Mouse (Mus musculus) ES-Bruce4 (cell line): ENCODE results near the gene Kcnd3. TPM values are rescaled to one million over a fixed set of nuclear protein-coding genes. Genes with fewer than 3 reads are reported as not detected.
"Not testable (repeated sequence)": the region's sequence is repeated elsewhere in the genome, so short reads cannot be mapped to it uniquely, and the experiment has no call there.

Experiments
- H3K27ac ChIP-seq: 2 replicates; pipeline ENCODE4 v1.5.1; 2012; ENCODE audit warnings: low read length, inconsistent platforms; ENCODE audit not compliant: insufficient read depth
- H3K27me3 ChIP-seq: 2 replicates; pipeline ENCODE4 v1.6.1; 2012; ENCODE audit warnings: mild to moderate bottlenecking, low read length, inconsistent platforms; ENCODE audit not compliant: control insufficient read depth, poor library complexity, insufficient read depth, severe bottlenecking
- H3K36me3 ChIP-seq: 2 replicates; pipeline ENCODE4 v1.6.1; 2012; ENCODE audit warnings: inconsistent platforms, mild to moderate bottlenecking, low read length, moderate library complexity; ENCODE audit not compliant: control insufficient read depth, poor library complexity, insufficient read depth, severe bottlenecking
- H3K4me1 ChIP-seq: one replicate; pipeline ENCODE4 v1.8.1; 2011; ENCODE audit warnings: low read length; ENCODE audit not compliant: control insufficient read depth, insufficient read depth
- H3K4me3 ChIP-seq: 2 replicates; pipeline ENCODE4 v1.5.1; 2011; ENCODE audit warnings: low read depth, mild to moderate bottlenecking, low read length
- H3K9ac ChIP-seq: 2 replicates; pipeline ENCODE4 v1.6.1; 2012; ENCODE audit warnings: low read depth, mild to moderate bottlenecking, inconsistent platforms; ENCODE audit not compliant: poor library complexity, severe bottlenecking
- H3K9me3 ChIP-seq: replicated peaks from 2 replicates; pipeline ENCODE4 v1.6.1; 2012; ENCODE audit warnings: mild to moderate bottlenecking, low read length, inconsistent platforms; ENCODE audit not compliant: control insufficient read depth, poor library complexity, insufficient read depth, severe bottlenecking
- CTCF ChIP-seq: IDR thresholded peaks from one replicate; pipeline ENCODE4 v1.8.1; 2011; ENCODE audit warnings: low read depth, low read length
- EP300 ChIP-seq: IDR thresholded peaks from 2 replicates; pipeline ENCODE4 v1.6.1; 2011; ENCODE audit warnings: low read depth, low read length; ENCODE audit not compliant: insufficient read depth
- POLR2A ChIP-seq: IDR thresholded peaks from one replicate; pipeline ENCODE4 v1.8.1; 2011; ENCODE audit warnings: low read length; ENCODE audit not compliant: insufficient read depth
- polyA plus RNA-seq: library from polyadenylated mRNA; stranded (reverse); fragments of >200 nt; gene quantifications from 2 replicates; pipeline ENCODE4 v1.2.4, GENCODE M21; 2011; ENCODE audit warnings: low read depth; ENCODE audit not compliant: missing spikeins, insufficient read depth, insufficient read length

The Kcnd3 gene
- polyA plus RNA-seq, 1 experiment = not detected

DNA sequence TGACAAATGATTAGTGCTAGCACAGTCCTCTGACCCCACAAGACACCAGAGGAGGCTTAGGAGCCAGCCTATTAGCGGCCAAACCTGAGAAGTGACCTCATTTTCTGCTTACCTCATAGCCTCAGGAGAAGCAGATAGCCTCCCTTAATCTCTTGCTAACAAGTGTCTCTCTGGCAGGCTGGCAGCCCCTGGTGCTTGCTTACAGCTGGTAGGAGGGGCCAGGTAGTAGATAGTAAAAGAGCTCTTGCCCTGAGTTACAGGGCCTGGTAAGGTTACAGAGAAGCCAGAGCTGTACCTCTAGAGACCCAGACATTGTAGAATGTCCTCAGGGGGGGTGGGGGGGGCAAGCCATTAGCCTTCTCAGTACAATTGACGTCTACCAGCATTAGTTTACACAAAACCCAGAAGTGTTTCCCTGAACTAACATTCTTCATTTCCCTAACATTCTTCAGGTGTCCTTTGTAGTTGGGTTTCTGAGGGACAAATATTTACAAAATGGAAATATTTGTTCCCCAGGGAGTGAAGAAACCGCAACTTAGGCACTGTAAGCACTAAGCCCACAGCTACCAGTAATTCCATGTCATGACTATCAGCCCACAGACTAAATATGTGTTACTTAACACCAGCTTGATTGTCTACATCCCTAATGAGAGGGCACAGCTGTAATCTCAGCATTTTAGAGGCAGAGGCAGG, 247.3 kb downstream of the Kcnd3 start:
- Histone ChIP-seq H3K27me3 (no peaks in the 10 kb centered on the region), H3K9ac (no peak overlapping the region), H3K27ac (no peak overlapping the region), H3K4me3 (no peak overlapping the region), H3K36me3 (no peaks in the 10 kb centered on the region), H3K9me3 (no peaks in the 10 kb centered on the region), H3K4me1 (no peaks in the 10 kb centered on the region)
- TF ChIP-seq CTCF = no peak
- no peak for TF ChIP-seq POLR2A
- TF ChIP-seq EP300 = no peak

DNA sequence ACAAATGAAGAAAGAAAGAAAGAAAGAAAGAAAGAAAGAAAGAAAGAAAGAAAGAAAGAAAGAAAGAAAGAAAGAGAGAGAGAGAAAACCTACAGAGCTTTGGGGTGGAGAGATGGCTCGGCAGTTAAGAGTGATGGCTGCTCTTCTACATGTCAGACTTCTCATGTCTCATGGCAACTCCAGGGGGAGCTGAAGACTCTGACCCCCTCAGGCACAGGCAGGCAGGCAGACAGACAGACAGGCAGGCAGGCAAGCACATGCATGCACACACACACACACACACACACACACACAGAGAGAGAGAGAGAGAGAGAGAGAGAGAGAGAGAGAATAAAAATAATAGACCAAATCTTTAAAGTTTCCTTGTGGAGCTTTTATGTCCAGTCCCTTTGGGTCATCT, 248.7 kb downstream of the Kcnd3 start:
- not testable (repeated sequence) for H3K27me3 ChIP-seq, H3K4me1 ChIP-seq, H3K27ac ChIP-seq, H3K9ac ChIP-seq, H3K36me3 ChIP-seq, H3K4me3 ChIP-seq, H3K9me3 ChIP-seq

DNA sequence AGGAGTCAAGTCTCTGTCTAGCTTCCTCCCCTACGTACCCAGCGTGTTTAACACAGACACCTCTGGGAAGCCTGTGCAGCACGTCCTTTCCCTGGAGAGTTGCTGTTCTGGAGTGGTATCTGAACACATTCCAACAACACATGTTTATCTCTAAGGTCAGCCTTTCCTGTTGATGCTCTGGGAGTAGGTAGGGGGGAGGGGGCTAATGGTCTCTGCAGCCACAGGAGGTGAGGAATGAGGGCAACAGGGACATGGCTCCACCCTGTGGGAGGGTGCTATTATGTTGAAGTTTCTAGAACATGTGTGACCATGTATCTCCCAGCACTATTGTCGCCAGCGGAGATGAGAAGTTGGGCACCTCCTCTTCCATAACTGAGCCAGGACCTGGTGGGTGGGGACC, 249.3 kb downstream of the Kcnd3 start:
- H3K4me1 ChIP-seq = no peaks in the 10 kb centered on the region
- H3K27ac ChIP-seq = no peak overlapping the region
- H3K36me3 ChIP-seq = no peaks in the 10 kb centered on the region
- no peak for TF ChIP-seq POLR2A
- no peak for TF ChIP-seq EP300
- TF ChIP-seq CTCF = no peak
- no peaks in the 10 kb centered on the region for H3K9me3 ChIP-seq
- H3K27me3 ChIP-seq = no peaks in the 10 kb centered on the region
- H3K9ac ChIP-seq = no peak overlapping the region
- no peak overlapping the region for H3K4me3 ChIP-seq

DNA sequence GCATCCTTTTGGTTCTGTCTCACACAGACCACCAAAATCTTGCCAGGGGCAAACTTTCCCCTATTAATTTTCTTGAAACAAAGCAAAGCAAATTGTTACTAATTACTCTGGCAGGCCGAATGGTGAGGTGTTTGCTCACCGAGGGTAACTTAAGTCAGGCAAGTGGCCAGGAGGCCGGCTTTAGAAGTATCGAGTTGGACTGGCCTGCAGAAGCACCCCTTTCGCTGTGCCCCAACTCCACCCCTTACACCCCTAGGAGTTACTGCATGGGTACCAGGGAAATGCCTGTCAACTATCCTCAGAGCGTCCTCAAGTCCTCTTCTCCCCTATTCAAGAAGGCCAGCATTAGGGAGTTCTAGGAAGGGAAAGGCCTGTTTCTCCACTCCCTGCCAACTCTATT, 251.4 kb downstream of the Kcnd3 start:
- H3K9ac ChIP-seq = no peak overlapping the region
- no peaks in the 10 kb centered on the region for H3K4me1 ChIP-seq
- no peaks in the 10 kb centered on the region for H3K36me3 ChIP-seq
- no peaks in the 10 kb centered on the region for H3K9me3 ChIP-seq
- H3K4me3 ChIP-seq = no peak overlapping the region
- TF ChIP-seq EP300 (no peak), POLR2A (no peak), CTCF (no peak)
- H3K27me3 ChIP-seq = no peaks in the 10 kb centered on the region
- H3K27ac ChIP-seq = no peak overlapping the region

DNA sequence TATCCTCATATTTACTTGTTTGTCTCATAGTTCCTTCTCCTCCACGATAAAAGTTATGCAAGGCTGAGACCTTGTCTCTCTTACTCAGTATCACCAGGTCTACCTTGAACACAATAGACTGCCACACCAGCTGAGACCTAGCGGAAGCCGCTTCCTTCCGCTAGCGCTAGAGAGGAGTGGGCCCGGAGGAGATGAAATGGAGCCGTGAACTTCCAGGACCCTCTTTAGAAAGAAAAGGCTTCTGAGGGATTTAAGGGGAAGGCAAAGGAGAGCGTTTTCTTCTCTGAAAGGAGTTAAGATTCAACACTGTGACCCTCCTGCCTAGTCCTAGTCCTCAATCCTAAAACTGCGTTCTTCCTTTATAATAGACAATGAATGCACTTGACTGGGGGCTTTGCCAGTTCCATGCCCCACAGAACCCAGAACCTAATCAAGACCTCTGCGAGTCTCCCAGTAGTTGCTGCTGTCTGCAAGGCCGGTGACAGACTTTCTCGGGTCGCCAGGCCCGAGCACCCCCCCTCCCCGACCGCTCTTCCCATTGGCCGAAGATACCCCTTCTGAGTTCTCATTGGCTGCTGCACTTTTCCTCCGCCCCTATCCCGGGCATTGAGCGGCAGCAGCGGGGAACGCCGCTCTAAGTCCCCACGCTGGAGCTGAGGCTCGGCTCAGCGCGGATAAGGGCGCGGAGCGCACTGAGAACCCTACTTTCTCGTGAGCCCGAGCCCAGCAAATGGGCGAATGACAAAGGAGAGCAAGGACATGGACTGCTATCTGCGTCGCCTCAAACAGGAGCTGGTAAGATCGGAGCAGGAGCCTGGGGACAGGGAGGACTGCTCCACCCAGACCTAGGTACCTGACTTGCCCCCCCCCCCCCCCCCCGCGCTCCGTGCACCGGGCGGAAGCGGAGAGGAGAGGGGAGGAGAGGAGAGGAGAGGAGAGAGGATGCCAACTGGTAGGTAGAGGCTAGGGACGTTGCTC, 252.2 kb downstream of the Kcnd3 start, which contains the start of gene Inka2:
Gene Inka2 (plus strand): TSS at position 569 of the 978 bp plus-strand sequence.
- H3K36me3 ChIP-seq = no peaks in the 10 kb centered on the region
- TF ChIP-seq POLR2A (no peak), EP300 (no peak), CTCF (no peak)
- H3K4me3 ChIP-seq = peak within 1 kb of the TSS; percentile 88
- no peaks in the 10 kb centered on the region for H3K27me3 ChIP-seq
- peak within 1 kb of the TSS; percentile 79 for H3K9ac ChIP-seq
- H3K27ac ChIP-seq = no peak within 1 kb of the TSS
- H3K4me1 ChIP-seq = no peaks in the 10 kb centered on the region
- H3K9me3 ChIP-seq = no peaks in the 10 kb centered on the region

DNA sequence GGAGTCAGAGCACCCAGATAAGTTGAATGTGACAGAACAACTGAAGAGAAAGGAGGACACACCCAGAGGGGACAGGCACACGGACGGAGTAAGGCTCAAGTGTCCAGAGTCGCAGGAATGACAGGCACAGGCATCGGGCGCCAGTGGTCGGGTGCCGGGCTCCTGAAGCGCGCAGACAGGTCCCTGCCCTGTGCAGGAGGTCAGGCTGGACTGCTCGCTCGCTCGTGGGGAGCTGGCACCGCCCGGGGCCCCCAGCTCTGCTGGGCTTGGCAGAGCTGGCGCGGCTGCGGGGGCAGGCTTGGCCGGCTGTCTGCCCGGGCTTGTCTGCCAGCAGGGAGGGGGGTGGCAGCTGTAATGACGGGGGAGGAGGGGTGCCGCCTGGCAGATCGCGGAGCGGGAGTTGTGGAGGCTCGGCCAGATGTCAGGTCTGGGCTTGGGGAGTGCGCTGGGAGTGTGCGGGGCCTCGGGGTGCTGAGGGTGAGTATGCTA, 253.0 kb downstream of the Kcnd3 start:
- TF ChIP-seq POLR2A = no peak
- no peak for TF ChIP-seq CTCF
- no peak for TF ChIP-seq EP300
- no peaks in the 10 kb centered on the region for H3K36me3 ChIP-seq
- no peaks in the 10 kb centered on the region for H3K27me3 ChIP-seq
- peak overlapping the region; percentile 88 for H3K4me3 ChIP-seq
- no peak overlapping the region for H3K27ac ChIP-seq
- H3K9ac ChIP-seq = peak overlapping the region; percentile 79
- H3K4me1 ChIP-seq = no peaks in the 10 kb centered on the region
- H3K9me3 ChIP-seq = no peaks in the 10 kb centered on the region
